In the genomic region with DNA sequence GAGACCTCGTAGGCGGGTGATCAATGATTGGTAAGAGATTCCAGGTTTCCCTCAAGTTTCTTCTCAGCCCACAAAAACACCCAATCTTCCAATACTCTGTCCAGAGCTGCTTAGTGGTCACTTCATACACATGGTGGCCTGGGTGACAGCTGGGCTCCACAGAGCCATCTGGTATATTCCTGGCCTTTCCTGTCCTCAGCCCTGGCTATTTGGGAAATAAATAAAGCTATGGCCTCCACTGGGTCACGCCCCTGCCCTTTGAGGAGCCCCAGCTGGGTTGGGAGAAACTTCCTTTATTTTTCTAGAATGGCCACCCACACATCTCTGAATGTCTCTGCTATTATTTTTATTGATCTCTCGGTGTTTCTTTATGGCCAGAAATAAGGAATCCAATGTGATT, we compare ENCODE assay signal across 29 mouse cellular contexts. TPM values are rescaled to one million over a fixed set of nuclear protein-coding genes. Genes with fewer than 3 reads are reported as not detected.
"Had no signal": no experiment of that assay in that cellular context is flagged by ENCODE, and none has a peak within 500 bp of the region (broad histone marks: within the 10 kb centered on the region; RNA-seq: fewer than 3 reads in every experiment).

No protein-coding gene starts in this region.

- H3K9ac ChIP-seq: forebrain, embryonic 15.5 days; forebrain, postnatal 0 days; heart, embryonic 13.5 days; heart, embryonic 15.5 days; hindbrain, embryonic 13.5 days; hindbrain, embryonic 15.5 days; limb, embryonic 13.5 days; limb, embryonic 15.5 days; liver, embryonic 12.5 days had no signal

- H3K27me3 ChIP-seq: forebrain, embryonic 15.5 days; heart, embryonic 13.5 days; heart, embryonic 15.5 days; hindbrain, embryonic 13.5 days; hindbrain, embryonic 15.5 days; limb, embryonic 13.5 days; limb, embryonic 15.5 days had no signal

- H3K36me3 ChIP-seq: forebrain, embryonic 15.5 days; heart, embryonic 13.5 days; heart, embryonic 15.5 days; hindbrain, embryonic 13.5 days; hindbrain, embryonic 15.5 days; limb, embryonic 13.5 days; limb, embryonic 15.5 days; liver, embryonic 12.5 days had no signal

- ATAC-seq: forebrain, embryonic 15.5 days; forebrain, postnatal 0 days; hindbrain, postnatal 0 days; intestine, embryonic 16.5 days; liver, embryonic 12.5 days had no signal

- H3K4me1 ChIP-seq: forebrain, embryonic 15.5 days; heart, embryonic 13.5 days; heart, embryonic 15.5 days; liver, embryonic 12.5 days had no signal

- H3K4me2 ChIP-seq: forebrain, embryonic 15.5 days; heart, embryonic 11.5 days; heart, embryonic 13.5 days; heart, embryonic 15.5 days; hindbrain, embryonic 13.5 days; hindbrain, embryonic 15.5 days; limb, embryonic 13.5 days; limb, embryonic 15.5 days; liver, embryonic 12.5 days had no signal

- H3K9me3 ChIP-seq: forebrain, embryonic 15.5 days; heart, embryonic 13.5 days; heart, embryonic 15.5 days; hindbrain, embryonic 13.5 days; hindbrain, embryonic 15.5 days; limb, embryonic 13.5 days; limb, embryonic 15.5 days; liver, embryonic 12.5 days had no signal

- DNase-seq: forebrain, postnatal 0 days; gastrocnemius, postnatal 14 days; gastrocnemius, postnatal 36 days; heart, adult 11 months; heart, adult 2 months; heart, postnatal 14 days; heart, postnatal 36 days; kidney, adult 2 months; layer of hippocampus, adult 9-11 months; layer of hippocampus, postnatal 36 days; left cerebral cortex, postnatal 4 days had no signal

- H3K27ac ChIP-seq: forebrain, embryonic 15.5 days; heart, adult 2 months; heart, embryonic 13.5 days; heart, embryonic 15.5 days; hindbrain, embryonic 13.5 days; hindbrain, embryonic 15.5 days; hindbrain, postnatal 0 days; limb, embryonic 13.5 days; limb, embryonic 15.5 days; liver, embryonic 12.5 days had no signal

- H3K4me3 ChIP-seq: forebrain, embryonic 15.5 days; heart, adult 2 months; heart, embryonic 13.5 days; heart, embryonic 15.5 days; hindbrain, embryonic 13.5 days; hindbrain, embryonic 15.5 days; limb, embryonic 13.5 days; limb, embryonic 15.5 days; liver, embryonic 12.5 days had no signal

RNA-seq across cellular contexts. Expression of a gene that starts 46.4 kb away (rescaled TPM):
- polyA plus RNA-seq: forebrain, embryonic 15.5 days; forebrain, postnatal 0 days; gonadal fat pad, adult 2 months; heart, adult 2 months; heart, embryonic 11.5 days; heart, embryonic 13.5 days; heart, embryonic 15.5 days; heart, postnatal 0 days; hindbrain, embryonic 11.5 days; hindbrain, embryonic 13.5 days; hindbrain, embryonic 15.5 days; hindbrain, postnatal 0 days; intestine, embryonic 14.5 days; intestine, embryonic 16.5 days; kidney, adult 2 months; large intestine, adult 2 months; limb, embryonic 11.5 days; limb, embryonic 13.5 days; limb, embryonic 15.5 days; liver, adult 2 months; liver, embryonic 12.5 days had no signal
